Mouse (Mus musculus): ENCODE measurements around the gene Tubgcp3.

DNA sequence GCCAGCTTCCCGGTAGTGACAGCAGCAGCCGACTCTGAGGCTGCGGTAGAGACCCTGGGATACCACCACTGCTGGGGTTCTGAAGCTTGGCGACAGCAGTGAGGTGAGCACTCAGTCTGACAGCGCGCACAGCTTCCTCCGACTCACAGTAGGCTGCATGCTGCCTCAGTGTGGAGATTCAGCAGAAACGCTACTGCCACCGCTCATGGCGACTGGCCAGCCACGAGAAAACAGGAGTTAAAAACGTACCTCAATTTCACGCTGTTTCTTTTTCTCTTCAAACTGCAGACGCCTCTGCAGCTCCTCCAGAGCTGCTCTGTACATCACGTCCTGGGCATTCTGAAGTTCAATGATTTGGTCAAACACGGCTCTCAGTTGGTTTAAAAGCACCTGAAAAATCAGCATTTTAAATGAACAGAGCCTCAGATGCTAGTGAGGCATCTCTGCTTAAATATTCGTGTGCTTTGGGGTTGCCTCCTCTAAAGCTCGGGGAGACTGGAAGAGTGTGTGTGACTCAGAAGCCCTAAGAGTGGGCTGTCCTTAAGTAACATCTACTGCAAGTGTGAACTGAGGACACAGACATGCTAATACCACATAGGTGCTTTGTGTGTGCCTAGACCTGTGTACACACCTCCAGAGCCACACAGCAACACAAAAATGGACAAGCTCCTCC lies 50.4 kb downstream of the Tubgcp3 start:
- TF ChIP-seq POLR2A (IDR thresholded peaks at IDR 0.05; ENCODE audit: borderline replicate concordance, extremely low read depth, low read depth, low read length) = no peak
- no peak for TF ChIP-seq CTCF (IDR thresholded peaks at IDR 0.05; ENCODE audit: insufficient read depth, low read length)
